Mouse (Mus musculus) liver, embryonic 11.5 days (tissue): ENCODE measurements around the gene 1700018F24Rik. TPM values are rescaled to one million over a fixed set of nuclear protein-coding genes. Genes with fewer than 3 reads are reported as not detected.
"Not testable (repeated sequence)": the region's sequence is repeated elsewhere in the genome, so short reads cannot be mapped to it uniquely, and the experiment has no call there.

Experiments
- ATAC-seq: fragments of 200-750 bp; cut with Nextera tagmentation; replicated peaks from 2 replicates; pipeline ENCODE4 v1.8.0; 2017; ENCODE audit warnings: moderate number of reproducible peaks, mild to moderate bottlenecking, moderate TSS enrichment, moderate library complexity; ENCODE audit not compliant: low FRiP score
- DNase-seq: peaks from one replicate; pipeline ENCODE4 v3.0.0-alpha.2; 2017; ENCODE audit warnings: low spot score
- H3K27ac ChIP-seq: fragments of 300-500 bp; sonication (generic); 2 replicates; pipeline ENCODE4 v1.5.1; 2014; ENCODE audit warnings: mild to moderate bottlenecking, low read depth, low read length, control low read depth
- H3K27me3 ChIP-seq: fragments of 300-500 bp; sonication (generic); replicated peaks from 2 replicates; pipeline ENCODE4 v1.6.1; 2014; ENCODE audit warnings: low read length, mixed read lengths; ENCODE audit not compliant: control insufficient read depth, insufficient read depth
- H3K36me3 ChIP-seq: fragments of 300-500 bp; sonication (generic); 2 replicates; pipeline ENCODE4 v1.6.1; 2014; ENCODE audit warnings: mild to moderate bottlenecking, low read length, moderate library complexity, mixed read lengths; ENCODE audit not compliant: control insufficient read depth, insufficient read depth
- H3K4me1 ChIP-seq: fragments of 300-500 bp; sonication (generic); replicated peaks from 2 replicates; pipeline ENCODE4 v1.6.1; 2014; ENCODE audit warnings: low read length, mixed read lengths; ENCODE audit not compliant: control insufficient read depth, insufficient read depth
- H3K4me2 ChIP-seq: fragments of 300-500 bp; sonication (generic); 2 replicates; pipeline ENCODE4 v1.6.1; 2014; ENCODE audit warnings: mild to moderate bottlenecking, control low read depth, moderate library complexity
- H3K4me3 ChIP-seq: fragments of 300-500 bp; sonication (generic); 2 replicates; pipeline ENCODE4 v1.5.1; 2014; ENCODE audit warnings: low read depth, low read length, control low read depth
- H3K9ac ChIP-seq: fragments of 300-500 bp; sonication (generic); 2 replicates; pipeline ENCODE4 v1.6.1; 2014; ENCODE audit warnings: low read depth, low read length, control low read depth
- H3K9me3 ChIP-seq: fragments of 300-500 bp; sonication (generic); 2 replicates; pipeline ENCODE4 v1.6.1; 2016; ENCODE audit warnings: low read length, inconsistent platforms, mixed read lengths; ENCODE audit not compliant: control insufficient read depth
- WGBS: fragments of 180-500 bp; shearing (Covaris S2); extraction: QIAGEN DNeasy Blood & Tissue Kit; methylation state at CpG from one replicate; pipeline ENCODE4 v1.1.7; 2014; 5-methylcytosine and 5-hydroxymethylcytosine counted together
- polyA plus RNA-seq: library from polyadenylated mRNA; unstranded; fragments of >200 nt; fragmentation: Nextera tagmentation; extraction: Ambion mirVana; gene quantifications from 2 replicates; pipeline ENCODE4 v1.2.1, GENCODE M21; 2014

1700018F24Rik gene
- polyA plus RNA-seq, result not detected in 2 replicates

DNA sequence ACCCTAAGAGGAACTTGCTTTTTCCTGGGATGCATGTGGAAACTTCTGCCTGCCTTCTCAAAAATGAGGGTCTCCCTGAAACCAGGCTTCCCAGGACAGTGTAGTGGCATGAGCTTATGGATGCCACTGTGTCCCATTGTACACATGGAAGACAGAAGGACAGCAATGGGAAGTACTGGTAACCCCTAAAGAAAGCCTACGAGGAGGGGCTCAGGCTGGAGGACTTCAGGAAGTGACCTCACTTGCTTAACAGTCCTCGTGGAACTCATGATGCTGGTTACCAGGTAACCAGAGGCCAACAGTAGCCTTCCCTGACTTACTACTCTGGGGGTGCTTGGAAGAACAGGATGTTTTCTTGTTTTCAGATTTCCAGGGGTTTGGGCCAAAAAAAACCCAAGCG is at the start of gene 1700018F24Rik:
Gene 1700018F24Rik (plus strand): TSS at position 301 of the 400 bp plus-strand sequence.
- not testable (repeated sequence) for H3K4me1 ChIP-seq, H3K9me3 ChIP-seq, H3K36me3 ChIP-seq, DNase-seq, H3K27ac ChIP-seq, H3K4me3 ChIP-seq, ATAC-seq, H3K27me3 ChIP-seq, H3K4me2 ChIP-seq, H3K9ac ChIP-seq
- 67% methylated on average over 3 of the region's 3 CpGs for WGBS

DNA sequence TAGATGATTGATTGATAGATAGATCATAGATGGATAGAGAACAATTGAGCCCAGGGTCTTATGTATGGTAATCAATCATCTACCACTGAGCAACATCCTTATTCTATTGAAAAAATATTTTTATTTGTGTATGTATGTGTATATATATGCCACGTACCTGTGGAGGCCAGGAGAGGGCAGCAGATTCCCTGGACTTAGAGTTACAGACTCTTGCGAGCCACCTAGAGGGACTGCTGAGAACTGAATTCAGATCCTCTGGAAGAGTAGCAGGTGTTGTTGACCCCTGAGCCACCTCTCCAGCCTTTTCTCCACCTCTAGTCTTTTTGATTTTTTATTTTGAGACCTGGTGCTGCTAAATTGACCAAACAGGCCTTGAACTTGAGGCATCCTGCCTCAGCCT is 44.3 kb upstream of the 1700018F24Rik start:
- ATAC-seq (no peak; the same call in 1 of the 2 replicates), DNase-seq (no peak)
- Histone ChIP-seq H3K36me3 (no peaks in the 10 kb centered on the region), H3K27me3 (no peaks in the 10 kb centered on the region), H3K4me1 (no peaks in the 10 kb centered on the region), H3K4me2 (no peak overlapping the region), H3K27ac (no peak overlapping the region), H3K9me3 (no peaks in the 10 kb centered on the region), H3K9ac (no peak overlapping the region), H3K4me3 (no peak overlapping the region)
- WGBS, result 41% methylated on average over 2 of the region's 2 CpGs

GRCm38 (mm10) chr5:145003362-145003761 is 39.4 kb upstream of the 1700018F24Rik start:
- 80% methylated on average over 3 of the region's 3 CpGs for WGBS

DNA sequence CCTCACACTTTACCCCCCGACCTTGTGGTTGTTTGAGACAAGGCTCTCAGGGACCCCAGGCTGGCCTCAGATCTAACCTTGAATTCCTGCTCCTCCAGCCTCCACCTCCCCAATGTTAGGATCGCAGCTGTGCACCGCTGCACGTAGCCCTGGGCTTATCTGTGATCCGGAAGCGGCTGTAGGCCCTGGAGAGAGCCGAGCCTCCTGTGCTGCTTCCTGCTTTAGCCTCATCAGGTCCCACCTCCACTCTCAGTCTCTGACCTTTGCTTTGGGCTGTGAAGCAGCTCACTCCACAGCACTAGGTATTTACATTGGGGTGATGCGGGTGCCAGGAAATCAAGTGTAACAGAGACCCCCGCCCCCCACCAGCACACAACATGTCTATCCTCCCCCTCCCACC is 38.3 kb upstream of the 1700018F24Rik start:
- DNase-seq (no peak), ATAC-seq (peak; percentile 69)
- Histone ChIP-seq H3K4me3 (no peak overlapping the region), H3K9ac (no peak overlapping the region), H3K9me3 (no peaks in the 10 kb centered on the region), H3K4me2 (no peak overlapping the region), H3K27me3 (no peaks in the 10 kb centered on the region), H3K36me3 (no peaks in the 10 kb centered on the region), H3K4me1 (0 out of 2 replicates have a peak, but pooled peaks cover 2% of the 10 kb centered on the region), H3K27ac (no peak overlapping the region)
- WGBS, result 41% methylated on average over 9 of the region's 9 CpGs

More at GRCm38 (mm10) chr5:145003362-145003761, 39.4 kb upstream of the 1700018F24Rik start:
- H3K4me2 ChIP-seq, result no peak overlapping the region
- H3K27ac ChIP-seq, result no peak overlapping the region
- no peak overlapping the region for H3K9ac ChIP-seq
- H3K4me3 ChIP-seq, result no peak overlapping the region
- DNase-seq, result no peak
- no peaks in the 10 kb centered on the region for H3K27me3 ChIP-seq
- H3K36me3 ChIP-seq, result no peaks in the 10 kb centered on the region
- 0 out of 2 replicates have a peak, but pooled peaks cover 2% of the 10 kb centered on the region for H3K4me1 ChIP-seq
- no peak for ATAC-seq
- H3K9me3 ChIP-seq, result no peaks in the 10 kb centered on the region

- H3K4me3 ChIP-seq, result no peak overlapping the region
- 78% methylated on average over 6 of the region's 6 CpGs for WGBS
Observed at GRCm38 (mm10) chr5:145005596-145005995, 37.2 kb upstream of the 1700018F24Rik start.

GRCm38 (mm10) chr5:145008878-145009659 is 33.7 kb upstream of the 1700018F24Rik start:
- DNase-seq, result no peak

More at GRCm38 (mm10) chr5:145005596-145005995, 37.2 kb upstream of the 1700018F24Rik start:
- no peak overlapping the region for H3K9ac ChIP-seq
- no peak for DNase-seq
- ATAC-seq, result no peak
- no peaks in the 10 kb centered on the region for H3K9me3 ChIP-seq
- H3K36me3 ChIP-seq, result no peaks in the 10 kb centered on the region
- H3K4me2 ChIP-seq, result no peak overlapping the region
- H3K27me3 ChIP-seq, result no peaks in the 10 kb centered on the region
- no peak overlapping the region for H3K27ac ChIP-seq
- 0 out of 2 replicates have a peak, but pooled peaks cover 2% of the 10 kb centered on the region for H3K4me1 ChIP-seq

DNA sequence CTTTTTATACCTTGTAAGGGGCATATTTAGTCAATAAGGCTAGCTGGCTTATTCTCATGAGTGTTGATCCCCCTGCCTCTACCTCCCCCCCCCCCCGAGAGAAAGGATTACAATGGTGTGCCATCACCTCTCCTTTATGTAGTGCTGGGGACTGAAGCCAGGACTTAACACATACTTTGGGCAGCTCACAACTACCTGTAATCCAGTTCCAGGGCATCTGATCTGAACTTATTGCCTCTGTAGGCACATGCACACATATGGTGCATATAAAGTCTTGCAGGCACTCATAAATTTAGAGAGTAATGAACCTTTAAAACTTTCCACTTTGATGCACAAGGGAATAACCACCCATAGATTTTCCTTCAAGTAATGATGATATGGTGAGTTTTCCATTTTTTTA is 28.5 kb upstream of the 1700018F24Rik start:
- no peaks in the 10 kb centered on the region for H3K9me3 ChIP-seq
- no peak overlapping the region for H3K4me3 ChIP-seq
- H3K9ac ChIP-seq, result no peak overlapping the region
- DNase-seq, result no peak
- no peak overlapping the region for H3K27ac ChIP-seq
- no peaks in the 10 kb centered on the region for H3K27me3 ChIP-seq
- no peaks in the 10 kb centered on the region for H3K36me3 ChIP-seq
- WGBS, result 100% methylated on average over 1 of the region's 1 CpGs
- H3K4me1 ChIP-seq, result no peaks in the 10 kb centered on the region
- H3K4me2 ChIP-seq, result no peak overlapping the region
- ATAC-seq, result no peak

More at GRCm38 (mm10) chr5:145008878-145009659, 33.7 kb upstream of the 1700018F24Rik start:
- H3K4me2 ChIP-seq, result no peak overlapping the region
- ATAC-seq, result no peak
- 85% methylated on average over 15 of the region's 15 CpGs for WGBS
- 0 out of 2 replicates have a peak, but pooled peaks cover 2% of the 10 kb centered on the region for H3K4me1 ChIP-seq
- H3K27me3 ChIP-seq, result no peaks in the 10 kb centered on the region
- H3K36me3 ChIP-seq, result no peaks in the 10 kb centered on the region
- H3K9ac ChIP-seq, result no peak overlapping the region
- H3K27ac ChIP-seq, result no peak overlapping the region
- no peaks in the 10 kb centered on the region for H3K9me3 ChIP-seq
- H3K4me3 ChIP-seq, result no peak overlapping the region

GRCm38 (mm10) chr5:145016761-145017160 is 26.0 kb upstream of the 1700018F24Rik start:
- not testable (repeated sequence) for H3K4me1 ChIP-seq, H3K4me2 ChIP-seq, H3K27me3 ChIP-seq, DNase-seq, H3K9ac ChIP-seq, H3K9me3 ChIP-seq, H3K4me3 ChIP-seq, ATAC-seq, H3K27ac ChIP-seq, H3K36me3 ChIP-seq
- WGBS, result 13% methylated on average over 1 of the region's 2 CpGs

DNA sequence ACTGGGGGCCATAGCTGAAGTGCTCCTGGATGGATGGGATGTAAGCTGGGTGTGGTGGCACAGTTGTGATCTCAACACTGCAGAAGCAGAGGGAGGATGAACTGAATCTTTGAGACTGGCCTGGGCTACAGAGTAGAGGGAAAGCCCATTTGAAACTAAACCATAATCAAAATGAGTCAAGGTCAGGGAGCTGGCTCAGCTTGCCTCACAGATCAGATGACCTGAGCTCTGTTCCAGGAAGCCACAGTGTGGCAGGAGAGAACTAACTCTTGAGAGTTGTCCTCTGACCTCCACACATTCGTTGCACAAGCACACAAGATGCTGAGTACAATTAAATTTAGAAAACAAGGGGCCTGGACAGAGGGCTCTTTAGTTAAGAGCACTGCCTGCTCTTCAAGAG is 22.5 kb upstream of the 1700018F24Rik start:
- H3K4me1 ChIP-seq, DNase-seq, H3K27ac ChIP-seq, H3K27me3 ChIP-seq, ATAC-seq, H3K4me3 ChIP-seq, H3K4me2 ChIP-seq, H3K9ac ChIP-seq, H3K36me3 ChIP-seq, H3K9me3 ChIP-seq: not testable (repeated sequence)
- 42% methylated on average over 1 of the region's 1 CpGs for WGBS
